Mouse (Mus musculus) layer of hippocampus, postnatal 10 days (tissue): Measurements from ENCODE around the gene Spast. TPM values are rescaled to one million over a fixed set of nuclear protein-coding genes. Genes with fewer than 3 reads are reported as not detected.
"Not testable (repeated sequence)": the region's sequence is repeated elsewhere in the genome, so short reads cannot be mapped to it uniquely, and the experiment has no call there.

ENCODE experiments used
- DNase-seq, 2 experiments: peaks; one replicate each; pipeline ENCODE4 v3.0.0; 2021; ENCODE audit warnings: low spot score in 2 of 2
- total RNA-seq, 2 experiments: library from RNA; stranded (reverse); gene quantifications; 2 replicates each; pipeline ENCODE4 v1.2.3; 2021

The Spast gene
- total RNA-seq, 2 experiments from 2014 or later: 78.8 to 81.0 TPM

- DNase-seq: no peak
Measured at GRCm38 (mm10) chr17:74323844-74324243, 14.9 kb upstream of the Spast start, which contains the start of gene Dpy30. TSS of gene Dpy30 (minus strand) at chr17:74323944.

DNA sequence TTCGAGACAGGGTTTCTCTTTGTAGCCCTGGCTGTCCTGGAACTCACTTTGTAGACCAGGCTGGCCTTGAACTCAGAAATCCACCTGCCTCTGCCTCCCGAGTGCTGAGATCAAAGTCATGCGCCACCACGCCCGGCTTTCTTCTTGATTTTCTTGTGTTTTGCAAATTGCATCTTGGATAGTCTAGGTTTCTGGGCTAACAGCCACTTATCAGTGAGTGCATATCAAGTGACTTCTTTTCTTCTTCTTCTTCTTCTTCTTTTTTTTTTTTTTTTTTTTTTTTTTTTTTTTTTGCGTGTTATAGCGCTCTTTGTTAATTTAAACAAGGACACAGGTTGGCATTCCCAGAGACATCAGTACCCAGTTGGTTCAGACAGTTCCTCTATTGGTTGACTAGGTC lies 11.6 kb upstream of the Spast start:
- not testable (repeated sequence) for DNase-seq

- DNase-seq: peak; percentile 48 to 61
Measured at GRCm38 (mm10) chr17:74328146-74328545, 10.6 kb upstream of the Spast start.

GRCm38 (mm10) chr17:74331049-74331676 lies 7.6 kb upstream of the Spast start:
- DNase-seq: no peak

- peak; percentile 94 to 97 for DNase-seq
Measured at GRCm38 (mm10) chr17:74338225-74338931, 409 bp upstream of the Spast start.

DNA sequence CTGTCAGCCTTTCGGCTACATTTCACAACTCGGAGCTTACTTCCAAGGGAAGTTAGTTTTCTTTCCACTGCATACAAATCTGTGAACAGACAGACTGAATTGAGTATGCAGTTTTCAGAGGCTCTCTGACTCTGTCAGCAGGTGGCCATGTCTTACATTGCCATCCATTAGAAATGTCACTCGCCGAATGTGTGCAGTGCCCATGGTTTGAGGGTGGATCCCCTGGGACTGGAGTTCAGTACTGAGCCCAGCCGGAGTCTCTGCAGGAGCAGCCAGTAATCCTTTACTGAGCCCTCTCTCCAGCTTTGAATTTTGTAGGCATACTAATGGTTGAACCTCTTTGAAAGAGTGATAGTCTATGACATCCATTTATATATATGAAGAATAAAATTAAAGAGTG lies 2.4 kb downstream of the Spast start:
- DNase-seq: no peak

- DNase-seq: no peak
Measured at GRCm38 (mm10) chr17:74363592-74363991, 24.8 kb downstream of the Spast start.

DNA sequence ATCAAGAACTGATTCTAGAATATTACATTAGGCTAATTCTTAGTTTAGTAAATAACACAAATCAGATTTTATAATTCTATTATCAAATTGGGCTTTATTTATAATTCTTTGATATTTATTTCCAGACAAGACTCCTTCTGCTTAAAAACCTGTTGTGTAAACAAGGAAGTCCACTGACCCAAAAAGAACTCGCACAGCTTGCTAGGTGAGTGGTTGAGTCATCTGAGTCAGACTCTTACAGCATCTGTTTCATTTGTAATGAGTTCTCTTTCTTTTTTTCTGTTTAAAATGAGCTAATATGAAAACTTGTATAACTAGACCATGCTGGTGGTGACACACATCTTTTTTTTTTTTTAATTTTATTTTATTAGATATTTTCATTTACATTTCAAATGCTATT lies 38.1 kb downstream of the Spast start:
- DNase-seq: no peak

DNA sequence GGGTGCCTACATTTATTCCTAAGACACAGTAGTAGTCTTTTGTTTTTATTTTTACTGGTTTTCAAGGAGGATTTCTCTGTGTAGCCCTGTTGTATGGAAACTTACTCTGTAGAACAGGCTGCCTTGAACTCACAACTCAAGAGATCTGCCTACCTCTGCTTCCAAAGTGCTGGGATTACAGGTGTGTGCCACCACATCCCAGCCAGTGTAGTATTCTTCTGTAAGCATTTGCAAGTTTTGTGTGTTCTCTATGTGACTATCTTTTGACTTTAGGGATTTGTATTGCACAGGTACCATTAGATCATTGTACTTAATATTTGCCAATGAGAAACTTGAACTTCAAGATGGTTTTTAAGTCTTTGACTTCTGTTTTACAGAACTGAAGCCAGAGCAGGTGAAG lies 47.9 kb downstream of the Spast start:
- DNase-seq: no peak

- no peak for DNase-seq
Measured at GRCm38 (mm10) chr17:74389847-74390246, 51.1 kb downstream of the Spast start.

GRCm38 (mm10) chr17:74394381-74394780 lies 55.6 kb downstream of the Spast start:
- DNase-seq: no peak

DNA sequence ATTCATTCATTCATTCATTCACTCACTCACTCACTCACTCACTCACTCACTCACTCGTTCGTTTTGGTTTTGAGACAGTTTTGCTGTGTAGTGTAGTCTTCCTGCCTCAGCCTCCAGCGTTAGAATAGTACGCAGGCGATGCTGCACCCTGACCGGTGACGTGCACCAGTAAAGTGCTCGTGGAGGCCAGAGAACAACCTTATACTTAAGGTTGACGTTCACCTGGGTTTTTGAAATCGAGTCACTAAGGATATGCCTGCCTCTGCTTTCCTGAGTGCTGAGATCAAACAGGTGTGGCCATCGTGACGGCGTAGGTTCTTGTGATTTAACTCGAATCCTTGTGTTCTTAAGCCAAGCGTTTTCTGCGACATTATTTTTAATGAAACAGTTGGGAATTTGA lies 56.1 kb downstream of the Spast start:
- DNase-seq: no peak

DNA sequence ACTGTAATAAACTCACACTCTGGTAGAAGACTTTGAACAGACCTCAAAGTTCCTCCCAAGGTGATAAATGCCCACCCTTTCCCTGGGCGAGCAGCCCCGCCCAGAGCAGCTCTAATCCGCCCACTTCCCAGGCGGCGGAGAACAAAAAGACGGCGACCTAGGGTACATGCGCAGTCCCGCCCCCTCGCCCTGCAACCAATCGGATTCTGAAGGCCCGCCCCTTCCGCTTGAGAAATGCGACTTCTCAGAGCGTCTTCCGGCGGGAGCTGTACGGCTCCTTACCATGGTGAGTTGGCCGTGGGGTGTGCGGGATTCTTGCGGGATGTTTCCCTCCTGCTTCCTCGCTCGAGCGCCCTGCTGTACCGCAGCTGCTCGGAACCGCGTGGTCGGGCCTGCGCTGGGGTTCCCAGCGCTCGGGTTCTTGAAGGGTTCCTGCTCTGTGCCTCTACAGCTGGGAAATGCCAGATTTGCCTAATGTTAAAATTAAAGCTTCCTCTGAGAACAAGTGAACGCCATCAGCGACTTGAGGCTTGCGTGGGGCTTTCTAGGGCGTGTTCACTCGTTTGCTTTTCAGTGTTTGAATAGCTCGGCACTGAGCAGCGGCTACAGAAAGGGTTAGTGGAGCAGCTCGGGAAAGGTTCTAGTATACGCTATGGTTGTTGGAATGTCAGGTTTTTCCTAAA lies 56.7 kb downstream of the Spast start, which contains the start of gene Slc30a6:
Gene Slc30a6, plus strand, starts transcription at position 226 of the 683 bp plus-strand sequence.
- DNase-seq: peak; percentile 94 to 97

- no peak for DNase-seq
Measured at GRCm38 (mm10) chr17:74396766-74397165, 58.0 kb downstream of the Spast start.

DNA sequence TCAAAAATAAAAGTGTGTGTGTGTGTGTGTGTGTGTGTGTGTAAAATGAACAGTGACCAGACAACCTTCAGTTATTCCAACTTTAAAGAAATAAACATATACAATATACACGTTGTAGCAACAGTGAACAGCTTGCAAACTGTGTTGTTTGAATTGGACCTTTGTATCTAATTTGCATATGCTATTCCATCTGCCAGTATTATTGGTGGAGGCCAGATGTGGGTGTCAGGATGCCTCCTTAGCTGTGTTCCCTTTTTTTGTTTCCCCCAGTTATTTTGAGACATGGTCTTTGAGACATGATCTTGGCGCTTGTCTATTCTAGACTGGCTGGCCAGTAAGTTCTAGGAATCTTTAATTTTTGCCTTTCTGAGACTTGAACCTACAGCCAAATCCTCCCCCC lies 58.4 kb downstream of the Spast start:
- DNase-seq: no peak

DNA sequence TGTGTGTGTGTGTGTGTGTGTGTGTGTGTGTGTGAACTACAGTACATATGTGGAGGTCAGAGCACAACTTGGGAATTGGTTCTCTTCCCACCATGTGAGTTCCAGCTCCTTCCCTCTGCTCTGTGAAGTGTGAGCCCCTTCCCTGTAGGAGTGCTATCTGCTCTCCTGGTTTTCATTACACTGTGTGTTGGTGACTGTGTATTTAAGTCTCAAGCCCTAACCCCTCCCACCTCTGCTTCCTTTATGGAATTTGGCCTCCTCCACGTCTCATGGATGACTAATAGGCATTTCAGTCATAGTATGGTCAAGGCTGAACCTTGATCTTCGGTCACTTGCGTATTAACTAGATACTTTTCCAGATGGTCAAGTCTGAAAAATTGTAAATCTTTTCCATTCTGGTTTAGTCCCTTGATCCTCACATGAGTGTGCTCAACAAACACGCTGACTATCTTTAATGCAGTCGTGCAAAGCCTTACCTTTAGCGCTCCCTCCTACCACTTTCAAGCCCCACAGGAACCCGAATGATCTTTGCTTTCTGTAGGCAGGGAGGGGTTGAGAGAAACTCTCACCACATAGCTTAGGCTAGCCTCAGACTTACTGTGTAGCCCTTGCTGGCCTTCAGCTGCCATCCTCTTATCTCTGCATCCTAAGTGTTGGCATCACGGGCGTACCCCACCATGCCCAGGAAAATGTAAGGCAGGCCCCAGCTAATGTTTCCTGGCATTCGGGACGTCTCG lies 63.9 kb downstream of the Spast start:
- DNase-seq: no peak

- DNase-seq: no peak
Measured at GRCm38 (mm10) chr17:74406487-74406886, 67.7 kb downstream of the Spast start.

GRCm38 (mm10) chr17:74409722-74410121 lies 70.9 kb downstream of the Spast start:
- DNase-seq: no peak

GRCm38 (mm10) chr17:74413324-74413723 lies 74.5 kb downstream of the Spast start:
- DNase-seq: no peak

DNA sequence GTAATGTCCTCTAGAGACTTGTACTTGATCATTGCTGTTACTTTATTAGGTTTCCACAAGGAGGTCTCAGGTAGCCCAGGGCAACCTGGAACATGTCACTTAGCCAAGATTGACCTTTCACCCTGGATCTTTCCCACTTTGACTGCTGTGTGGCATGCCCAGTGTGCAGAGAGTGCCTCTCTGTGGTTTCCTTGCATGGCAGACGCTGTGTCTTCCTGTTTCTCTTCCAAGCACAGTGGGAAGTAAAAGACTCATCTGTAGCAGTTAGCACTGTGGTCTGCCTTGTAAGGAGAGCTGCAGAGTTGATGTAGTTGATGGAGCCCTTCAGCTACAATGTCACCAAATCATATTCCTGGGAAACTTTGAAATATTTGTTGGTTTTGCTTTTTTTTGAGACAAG lies 75.9 kb downstream of the Spast start:
- no peak for DNase-seq

GRCm38 (mm10) chr17:74416841-74417360 lies 78.1 kb downstream of the Spast start:
- DNase-seq: no peak
